Mouse (Mus musculus): ENCODE data around the gene Spag9.

GRCm38 (mm10) chr11:94043998-94044985 is 48.4 kb downstream of the Spag9 start:
- TF ChIP-seq CTCF (IDR thresholded peaks at IDR 0.05; ENCODE audit: extremely low read depth, insufficient read depth, low read length) (no peak), POLR2A (IDR thresholded peaks at IDR 0.05; ENCODE audit: extremely low read depth, insufficient read depth, low read length) (peak; percentile 96)
